Mouse (Mus musculus): Measurements from ENCODE around the gene Nek7. TPM values are rescaled to one million over a fixed set of nuclear protein-coding genes. Genes with fewer than 3 reads are reported as not detected.

Nek7 gene
- 11.0 and 18.8 TPM in 2 replicates for polyA plus RNA-seq (2015; fragmentation: Nextera tagmentation; extraction: Ambion mirVana)

DNA sequence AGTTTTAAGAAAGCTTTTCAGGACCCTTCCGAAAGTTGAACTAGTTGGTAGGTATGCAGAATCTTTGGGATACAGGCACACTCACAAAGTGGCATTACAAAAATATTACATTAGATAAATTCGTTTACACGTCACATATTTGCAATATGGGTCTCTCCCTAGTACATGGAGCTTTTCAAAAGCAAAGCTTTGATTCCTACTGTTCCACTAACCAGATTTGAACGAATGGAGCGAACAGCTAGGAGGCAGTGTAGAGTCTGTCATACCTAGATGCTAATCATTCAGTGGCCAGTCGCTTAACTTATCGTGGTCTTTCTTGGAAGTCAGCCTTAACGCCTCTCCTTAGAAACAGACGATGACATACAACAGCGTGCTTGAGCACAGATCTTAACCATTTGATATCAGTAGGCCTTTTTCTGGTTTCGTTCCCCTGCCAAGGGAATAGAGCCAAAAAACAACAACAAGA, at the start of gene Nek7:
TSS of gene Nek7 (minus strand) at position 146 of the 466 bp plus-strand sequence.
- WGBS = 3% methylated on average over 11 of the region's 11 CpGs

DNA sequence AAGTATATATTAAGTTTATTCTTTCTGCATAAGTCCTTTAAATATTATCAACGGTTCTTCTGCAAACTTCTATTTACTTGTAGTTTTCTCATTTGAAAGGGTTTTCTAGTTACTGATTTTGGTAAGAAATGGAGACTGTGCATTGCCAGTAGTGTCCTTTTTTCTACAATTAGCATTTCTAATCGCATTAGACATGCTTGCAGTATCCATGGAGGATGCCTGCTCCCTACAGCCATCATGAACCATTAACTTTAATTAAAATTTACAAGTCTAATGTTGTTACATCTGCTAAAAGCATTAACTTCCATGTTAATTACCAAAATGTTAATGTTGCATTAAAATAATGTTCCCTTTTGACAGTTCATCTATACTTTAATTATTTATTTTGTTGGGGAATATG, 42.4 kb upstream of the Nek7 start:
- Histone ChIP-seq H3K36me3 (no peaks in the 10 kb centered on the region), H3K4me3 (no peak overlapping the region), H3K9me3 (no peaks in the 10 kb centered on the region), H3K27ac (replicated peaks) (no peak overlapping the region), H3K9ac (no peak overlapping the region), H3K27me3 (no peaks in the 10 kb centered on the region), H3K4me1 (replicated peaks) (no peaks in the 10 kb centered on the region), H3K4me2 (no peak overlapping the region)
- 25% methylated on average over 2 of the region's 2 CpGs for WGBS
- ATAC-seq (ENCODE audit: low FRiP score, low read depth) = peak; percentile 59; the same call in 1 of the 2 replicates

More for the DNA sequence above, at the start of gene Nek7:
- Histone ChIP-seq H3K27ac (replicated peaks) (peak within 1 kb of the TSS; percentile 88), H3K9ac (peak within 1 kb of the TSS; percentile 58), H3K4me3 (peak within 1 kb of the TSS; percentile 91), H3K36me3 (no peaks in the 10 kb centered on the region), H3K4me1 (replicated peaks) (peaks cover 22% of the 10 kb centered on the region), H3K4me2 (peak within 1 kb of the TSS; percentile 91), H3K9me3 (no peaks in the 10 kb centered on the region), H3K27me3 (0 out of 2 replicates have a peak, but pooled peaks cover 2% of the 10 kb centered on the region)
- ATAC-seq (ENCODE audit: low FRiP score, low read depth) = no peak

DNA sequence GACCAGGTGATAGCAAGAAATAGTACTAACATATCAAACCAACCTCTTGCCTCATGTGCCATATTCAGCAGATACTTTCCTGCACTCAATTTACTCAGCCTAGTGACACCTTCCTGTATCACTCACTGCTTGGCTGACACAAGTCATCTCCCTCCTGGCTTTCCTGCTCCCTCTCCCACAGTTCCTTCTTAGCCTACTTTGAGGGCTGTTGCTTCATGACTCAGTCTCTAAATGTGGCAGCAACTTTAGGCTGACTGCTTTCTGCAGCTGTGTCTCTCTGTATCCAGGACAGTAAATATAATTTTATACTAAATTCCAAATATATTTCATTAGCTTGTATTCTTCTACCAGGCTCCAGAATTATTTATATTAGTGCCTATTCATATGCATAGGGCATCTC, 34.3 kb upstream of the Nek7 start:
- H3K4me3 ChIP-seq = no peak overlapping the region
- ATAC-seq (ENCODE audit: low FRiP score, low read depth) = no peak
- no peak overlapping the region for H3K9ac ChIP-seq
- no peak overlapping the region for H3K27ac ChIP-seq (replicated peaks)
- H3K4me2 ChIP-seq = no peak overlapping the region
- no peaks in the 10 kb centered on the region for H3K27me3 ChIP-seq
- H3K9me3 ChIP-seq = no peaks in the 10 kb centered on the region
- no peaks in the 10 kb centered on the region for H3K4me1 ChIP-seq (replicated peaks)
- H3K36me3 ChIP-seq = no peaks in the 10 kb centered on the region

DNA sequence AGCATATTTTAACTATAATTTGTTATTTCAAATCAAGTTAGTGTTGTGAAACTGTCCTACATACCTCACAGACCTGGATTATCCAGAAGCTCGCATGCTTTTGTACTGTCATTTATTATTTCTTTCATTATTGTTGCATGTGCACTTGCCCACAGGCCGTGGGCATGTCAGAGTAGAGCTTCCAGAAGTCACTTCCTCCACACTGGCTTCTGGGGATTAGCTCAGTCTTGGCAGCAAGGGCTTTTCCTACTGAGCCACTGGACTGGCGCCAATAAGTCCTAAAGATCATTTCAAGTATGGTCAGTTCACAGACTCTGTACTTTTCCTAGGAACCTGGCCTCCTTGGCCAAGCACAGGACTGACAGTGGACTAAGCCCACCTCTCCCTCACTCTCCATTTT, 25.1 kb upstream of the Nek7 start:
- H3K9ac ChIP-seq = no peak overlapping the region
- no peaks in the 10 kb centered on the region for H3K27me3 ChIP-seq
- H3K4me2 ChIP-seq = no peak overlapping the region
- H3K4me1 ChIP-seq (replicated peaks) = no peaks in the 10 kb centered on the region
- H3K36me3 ChIP-seq = no peaks in the 10 kb centered on the region
- H3K4me3 ChIP-seq = no peak overlapping the region
- no peak overlapping the region for H3K27ac ChIP-seq (replicated peaks)
- no peaks in the 10 kb centered on the region for H3K9me3 ChIP-seq
- ATAC-seq (ENCODE audit: low FRiP score, low read depth) = no peak
- WGBS = 71% methylated on average over 3 of the region's 3 CpGs

DNA sequence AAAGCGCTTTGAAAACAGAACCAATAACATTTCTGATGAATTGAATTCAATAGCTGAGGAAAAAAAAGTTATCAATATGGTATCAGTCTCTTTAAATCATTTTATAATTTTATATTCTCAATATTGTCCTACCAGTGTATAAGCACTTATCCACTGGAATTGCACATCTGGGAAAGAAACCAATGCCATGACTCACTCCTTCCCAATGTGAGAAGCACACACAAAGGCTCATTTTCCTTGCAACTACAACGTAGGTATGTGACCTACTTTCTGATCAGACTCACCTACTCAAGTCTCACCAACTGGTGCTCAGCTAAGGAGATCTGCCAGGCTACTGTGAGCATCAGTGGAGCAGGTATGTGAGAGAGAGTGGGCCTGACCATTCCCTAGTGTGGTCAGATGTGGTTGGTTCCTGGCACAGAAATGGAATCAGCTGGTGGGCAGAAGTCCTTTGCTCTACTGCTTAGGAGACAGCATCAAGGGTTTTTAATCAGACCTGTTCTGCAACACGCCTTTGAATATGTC, 23.4 kb upstream of the Nek7 start:
- no peaks in the 10 kb centered on the region for H3K36me3 ChIP-seq
- H3K4me1 ChIP-seq (replicated peaks) = no peaks in the 10 kb centered on the region
- WGBS = 91% methylated on average over 3 of the region's 3 CpGs
- no peaks in the 10 kb centered on the region for H3K27me3 ChIP-seq
- H3K9ac ChIP-seq = no peak overlapping the region
- H3K4me2 ChIP-seq = no peak overlapping the region
- no peak overlapping the region for H3K4me3 ChIP-seq
- H3K27ac ChIP-seq (replicated peaks) = no peak overlapping the region
- no peak for ATAC-seq (ENCODE audit: low FRiP score, low read depth)
- H3K9me3 ChIP-seq = no peaks in the 10 kb centered on the region

DNA sequence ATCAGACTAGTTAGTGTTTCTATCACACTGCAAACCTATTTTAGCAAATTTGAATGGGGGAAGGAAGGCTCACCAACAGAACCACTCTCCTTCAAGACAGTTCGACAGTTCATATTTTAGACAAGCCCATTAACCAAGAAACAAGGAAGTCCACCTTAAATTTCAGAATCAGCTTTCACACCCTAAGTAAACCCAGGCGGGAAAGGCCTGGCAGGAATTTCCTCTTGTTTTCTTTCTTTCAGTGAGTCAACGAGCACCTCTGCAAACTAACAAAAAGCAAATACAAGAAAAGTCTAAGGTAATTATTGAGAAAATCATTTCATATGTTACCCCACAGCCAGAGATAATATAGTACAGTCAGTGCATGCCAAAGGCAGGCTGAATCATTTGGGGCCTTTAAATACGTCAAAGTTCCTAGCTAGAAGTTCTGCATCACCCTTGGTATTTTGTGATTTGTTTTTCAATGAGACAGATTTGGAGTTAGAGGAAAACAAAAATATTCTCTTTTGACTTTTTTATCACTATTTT, 21.1 kb upstream of the Nek7 start:
- no peak for ATAC-seq (ENCODE audit: low FRiP score, low read depth)
- WGBS = 76% methylated on average over 4 of the region's 4 CpGs
- Histone ChIP-seq H3K36me3 (no peaks in the 10 kb centered on the region), H3K4me3 (no peak overlapping the region), H3K9ac (no peak overlapping the region), H3K27me3 (no peaks in the 10 kb centered on the region), H3K4me2 (no peak overlapping the region), H3K27ac (replicated peaks) (no peak overlapping the region), H3K9me3 (no peaks in the 10 kb centered on the region), H3K4me1 (replicated peaks) (no peaks in the 10 kb centered on the region)

DNA sequence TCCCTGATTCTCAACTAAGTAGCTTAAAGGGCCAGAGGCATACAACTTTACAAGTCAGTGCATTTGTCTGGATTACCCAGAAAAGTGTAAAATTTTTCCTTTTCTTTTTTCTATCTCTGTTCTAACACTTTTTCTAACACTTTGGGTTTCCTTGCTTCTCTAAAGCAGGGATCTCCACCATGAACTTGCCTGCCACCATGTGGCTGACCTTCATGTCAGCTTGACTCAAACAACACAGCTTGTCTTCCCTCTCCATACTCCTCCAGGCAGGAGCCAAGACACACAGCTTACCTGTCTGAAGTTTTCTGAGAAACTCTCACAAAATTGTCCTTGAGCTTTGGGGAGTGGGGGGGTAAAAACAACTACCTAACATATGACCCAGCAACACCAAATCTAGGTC, 17.9 kb upstream of the Nek7 start:
- H3K4me2 ChIP-seq = no peak overlapping the region
- H3K4me3 ChIP-seq = no peak overlapping the region
- H3K4me1 ChIP-seq (replicated peaks) = no peaks in the 10 kb centered on the region
- no peak overlapping the region for H3K27ac ChIP-seq (replicated peaks)
- no peaks in the 10 kb centered on the region for H3K27me3 ChIP-seq
- H3K9ac ChIP-seq = no peak overlapping the region
- H3K9me3 ChIP-seq = no peaks in the 10 kb centered on the region
- H3K36me3 ChIP-seq = no peaks in the 10 kb centered on the region
- ATAC-seq (ENCODE audit: low FRiP score, low read depth) = no peak

DNA sequence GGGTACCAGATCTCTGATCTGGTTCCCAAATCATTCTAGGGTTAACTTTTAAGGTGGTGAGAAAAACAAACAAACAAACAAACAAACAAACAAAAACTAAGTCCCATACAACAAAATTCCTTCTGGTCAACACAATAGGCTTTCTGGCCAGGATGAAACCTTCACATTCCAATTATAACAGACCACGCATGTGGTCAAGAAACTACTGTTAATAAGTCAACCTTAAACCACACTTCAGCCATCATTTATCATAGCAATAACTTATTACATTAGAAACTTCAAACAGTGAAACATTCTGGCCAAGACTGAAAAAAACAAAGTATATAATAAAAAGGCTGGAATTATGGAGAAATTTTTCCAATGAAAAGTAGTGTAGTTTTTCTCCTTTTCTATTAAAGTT, 14.6 kb upstream of the Nek7 start:
- Histone ChIP-seq H3K9ac (no peak overlapping the region), H3K4me1 (replicated peaks) (no peaks in the 10 kb centered on the region), H3K36me3 (no peaks in the 10 kb centered on the region), H3K9me3 (no peaks in the 10 kb centered on the region), H3K4me2 (no peak overlapping the region), H3K4me3 (no peak overlapping the region), H3K27me3 (no peaks in the 10 kb centered on the region), H3K27ac (replicated peaks) (no peak overlapping the region)
- WGBS = 88% methylated on average over 1 of the region's 1 CpGs
- ATAC-seq (ENCODE audit: low FRiP score, low read depth) = no peak

DNA sequence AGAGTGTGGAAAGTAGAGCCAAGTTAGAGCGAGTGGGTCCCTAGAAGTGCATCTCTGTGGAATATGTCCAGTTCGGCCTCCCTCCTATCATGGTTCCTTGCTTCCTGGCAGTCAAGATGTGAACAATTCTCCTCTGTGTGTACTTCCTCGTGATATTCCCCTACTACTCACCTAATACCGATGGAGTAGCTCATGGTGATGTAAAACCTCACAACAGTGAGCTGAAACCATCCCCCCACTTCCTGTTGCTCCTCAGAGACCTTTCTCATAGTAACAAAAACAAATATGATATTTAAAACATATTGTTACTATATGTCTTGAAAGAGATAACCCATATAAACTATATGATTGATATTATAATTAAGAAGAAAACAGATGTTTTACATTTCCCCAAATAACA, 9.0 kb upstream of the Nek7 start:
- H3K4me2 ChIP-seq = no peak overlapping the region
- H3K4me3 ChIP-seq = no peak overlapping the region
- H3K36me3 ChIP-seq = no peaks in the 10 kb centered on the region
- no peak overlapping the region for H3K9ac ChIP-seq
- no peaks in the 10 kb centered on the region for H3K27me3 ChIP-seq
- no peaks in the 10 kb centered on the region for H3K4me1 ChIP-seq (replicated peaks)
- no peak overlapping the region for H3K27ac ChIP-seq (replicated peaks)
- ATAC-seq (ENCODE audit: low FRiP score, low read depth) = no peak
- H3K9me3 ChIP-seq = no peaks in the 10 kb centered on the region
- 87% methylated on average over 4 of the region's 4 CpGs for WGBS

DNA sequence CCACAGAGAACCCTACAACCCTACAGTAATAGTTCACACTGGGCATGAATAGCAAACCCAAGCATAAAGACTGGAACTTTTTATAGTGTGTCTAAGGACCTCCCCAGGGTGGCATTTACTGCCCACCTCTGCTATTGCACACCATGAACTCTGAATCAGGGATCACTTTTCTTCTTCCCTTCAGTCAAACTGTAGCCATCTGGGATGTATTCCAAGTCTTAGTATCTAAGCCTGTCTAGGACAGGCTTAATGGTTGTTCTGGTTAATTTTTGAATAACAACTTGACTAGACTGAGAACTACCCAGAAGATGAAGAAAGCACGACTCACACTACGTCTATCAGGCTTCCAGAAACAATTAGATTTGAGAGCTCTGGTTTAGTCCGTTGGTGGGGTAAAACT, 8.5 kb upstream of the Nek7 start:
- 85% methylated on average over 3 of the region's 3 CpGs for WGBS
- no peak for ATAC-seq (ENCODE audit: low FRiP score, low read depth)
- no peaks in the 10 kb centered on the region for H3K9me3 ChIP-seq

DNA sequence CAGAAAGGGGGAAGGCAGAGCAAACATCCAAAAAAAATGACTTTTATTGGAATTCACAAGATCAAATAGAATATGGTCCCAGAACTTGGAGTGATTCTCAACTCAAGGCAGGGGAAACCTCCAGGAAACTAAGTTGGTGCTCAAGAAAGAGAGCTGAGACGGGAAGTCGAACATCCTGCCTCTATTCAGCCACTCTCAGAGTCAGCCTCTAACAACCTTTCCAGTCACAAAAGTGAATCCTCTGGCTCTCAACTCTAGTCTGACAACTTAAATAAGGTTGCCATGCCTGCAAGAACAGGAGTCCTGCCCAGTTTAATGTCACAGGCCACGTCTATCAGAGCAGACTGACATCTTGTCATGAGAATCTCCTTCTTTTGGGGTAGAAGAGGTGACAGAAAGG, 7.9 kb upstream of the Nek7 start:
- WGBS = 79% methylated on average over 3 of the region's 3 CpGs
- no peak for ATAC-seq (ENCODE audit: low FRiP score, low read depth)

More for the DNA sequence above, 8.5 kb upstream of the Nek7 start:
- H3K9ac ChIP-seq = no peak overlapping the region
- H3K27me3 ChIP-seq = no peaks in the 10 kb centered on the region
- no peak overlapping the region for H3K27ac ChIP-seq (replicated peaks)
- no peaks in the 10 kb centered on the region for H3K4me1 ChIP-seq (replicated peaks)
- H3K4me3 ChIP-seq = no peak overlapping the region
- H3K36me3 ChIP-seq = no peaks in the 10 kb centered on the region
- no peak overlapping the region for H3K4me2 ChIP-seq

DNA sequence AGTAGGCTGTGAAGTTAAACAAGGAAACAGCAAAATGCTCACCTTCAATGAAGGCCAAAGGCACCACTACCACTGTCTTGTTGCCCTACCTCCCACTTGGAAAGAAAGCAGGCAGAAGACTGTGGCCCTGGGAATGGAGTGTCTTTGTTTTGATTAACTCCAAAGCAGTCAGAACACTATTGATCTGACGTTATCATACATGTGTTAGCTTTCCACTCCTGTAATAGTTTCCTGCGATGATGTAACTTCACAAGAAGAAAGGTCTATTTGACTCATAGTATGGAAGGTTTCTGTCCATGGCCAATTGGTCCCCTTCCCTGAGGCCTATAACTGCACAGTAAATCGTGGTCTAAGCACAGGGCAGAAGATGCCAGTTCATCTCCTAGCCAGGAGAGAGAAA, 6.3 kb upstream of the Nek7 start:
- no peaks in the 10 kb centered on the region for H3K9me3 ChIP-seq
- no peak overlapping the region for H3K27ac ChIP-seq (replicated peaks)
- H3K9ac ChIP-seq = no peak overlapping the region
- no peak overlapping the region for H3K4me3 ChIP-seq
- H3K4me2 ChIP-seq = no peak overlapping the region
- H3K4me1 ChIP-seq (replicated peaks) = no peaks in the 10 kb centered on the region
- no peaks in the 10 kb centered on the region for H3K36me3 ChIP-seq
- 87% methylated on average over 3 of the region's 3 CpGs for WGBS
- no peaks in the 10 kb centered on the region for H3K27me3 ChIP-seq
- no peak for ATAC-seq (ENCODE audit: low FRiP score, low read depth)

More for the DNA sequence above, 7.9 kb upstream of the Nek7 start:
- Histone ChIP-seq H3K27me3 (no peaks in the 10 kb centered on the region), H3K9ac (no peak overlapping the region), H3K4me3 (no peak overlapping the region), H3K4me1 (replicated peaks) (no peaks in the 10 kb centered on the region), H3K36me3 (no peaks in the 10 kb centered on the region), H3K9me3 (no peaks in the 10 kb centered on the region), H3K4me2 (no peak overlapping the region), H3K27ac (replicated peaks) (no peak overlapping the region)

DNA sequence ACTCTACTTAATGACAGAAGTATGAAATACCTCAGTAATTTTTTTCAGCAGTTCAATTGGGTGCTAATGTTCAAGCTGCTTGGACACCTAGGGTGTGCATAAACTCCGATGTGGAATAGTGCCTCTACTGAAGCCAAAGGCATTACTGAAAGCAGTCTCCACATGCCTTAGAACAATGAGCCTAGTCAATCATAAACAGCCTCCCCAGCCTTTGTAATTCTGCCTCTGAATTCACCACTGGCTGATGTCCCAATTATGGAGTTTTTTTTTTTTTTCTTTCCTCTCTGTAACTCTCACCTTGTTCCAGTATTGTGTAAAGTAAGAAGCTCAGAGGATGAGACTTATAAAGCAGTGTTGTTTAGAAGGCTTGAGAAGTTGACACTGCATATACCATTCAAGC, 3.9 kb upstream of the Nek7 start:
- no peak overlapping the region for H3K9ac ChIP-seq
- H3K27me3 ChIP-seq = no peaks in the 10 kb centered on the region
- no peak for ATAC-seq (ENCODE audit: low FRiP score, low read depth)
- H3K27ac ChIP-seq (replicated peaks) = no peak overlapping the region
- no peak overlapping the region for H3K4me3 ChIP-seq
- no peaks in the 10 kb centered on the region for H3K36me3 ChIP-seq
- H3K9me3 ChIP-seq = no peaks in the 10 kb centered on the region
- peaks cover 9% of the 10 kb centered on the region for H3K4me1 ChIP-seq (replicated peaks)
- no peak overlapping the region for H3K4me2 ChIP-seq
- WGBS = 23% methylated on average over 1 of the region's 1 CpGs

Measured in hindbrain, embryonic 15.5 days (tissue).